Mouse (Mus musculus) limb, embryonic 13.5 days (tissue): Measurements from ENCODE around the gene Vim. TPM values are rescaled to one million over a fixed set of nuclear protein-coding genes. Genes with fewer than 3 reads are reported as not detected.

ENCODE experiments used
- ATAC-seq: fragments of 200-750 bp; cut with Nextera tagmentation; 2 replicates; pipeline ENCODE4 v1.8.0; 2017; ENCODE audit warnings: low read depth, moderate number of reproducible peaks, moderate TSS enrichment; ENCODE audit not compliant: low FRiP score
- H3K27ac ChIP-seq: fragments of 300-500 bp; sonication (generic); 2 replicates; pipeline ENCODE4 v1.5.1; 2015; ENCODE audit warnings: inconsistent platforms, mild to moderate bottlenecking, moderate library complexity
- H3K27me3 ChIP-seq: fragments of 300-500 bp; sonication (generic); 2 replicates; pipeline ENCODE4 v1.6.1; 2015; ENCODE audit warnings: mild to moderate bottlenecking, inconsistent platforms
- H3K36me3 ChIP-seq: fragments of 300-500 bp; sonication (generic); 2 replicates; pipeline ENCODE4 v1.6.1; 2015; ENCODE audit warnings: inconsistent platforms, mild to moderate bottlenecking, moderate library complexity
- H3K4me1 ChIP-seq: fragments of 300-500 bp; sonication (generic); 2 replicates; pipeline ENCODE4 v1.6.1; 2015; ENCODE audit warnings: inconsistent platforms
- H3K4me2 ChIP-seq: fragments of 300-500 bp; sonication (generic); replicated peaks from 2 replicates; pipeline ENCODE4 v1.6.1; 2015; ENCODE audit warnings: inconsistent platforms, mild to moderate bottlenecking, moderate library complexity
- H3K4me3 ChIP-seq: fragments of 300-500 bp; sonication (generic); 2 replicates; pipeline ENCODE4 v1.5.1; 2015; ENCODE audit warnings: moderate library complexity, mild to moderate bottlenecking, inconsistent platforms
- H3K9ac ChIP-seq: fragments of 300-500 bp; sonication (generic); 2 replicates; pipeline ENCODE4 v1.6.1; 2015; ENCODE audit warnings: mild to moderate bottlenecking, inconsistent platforms
- H3K9me3 ChIP-seq: fragments of 300-500 bp; sonication (generic); 2 replicates; pipeline ENCODE4 v1.6.1; 2016; ENCODE audit warnings: inconsistent platforms
- WGBS: fragments of 180-500 bp; shearing (Covaris S2); methylation state at CpG from one replicate; pipeline ENCODE4 v1.1.7; 2015; 5-methylcytosine and 5-hydroxymethylcytosine counted together
- polyA plus RNA-seq: library from polyadenylated mRNA; unstranded; fragments of >200 nt; fragmentation: Nextera tagmentation; extraction: Ambion mirVana; gene quantifications from 2 replicates; pipeline ENCODE4 v1.2.1, GENCODE M21; 2015

Vim gene
- polyA plus RNA-seq, result 863 and 871 TPM in 2 replicates

DNA sequence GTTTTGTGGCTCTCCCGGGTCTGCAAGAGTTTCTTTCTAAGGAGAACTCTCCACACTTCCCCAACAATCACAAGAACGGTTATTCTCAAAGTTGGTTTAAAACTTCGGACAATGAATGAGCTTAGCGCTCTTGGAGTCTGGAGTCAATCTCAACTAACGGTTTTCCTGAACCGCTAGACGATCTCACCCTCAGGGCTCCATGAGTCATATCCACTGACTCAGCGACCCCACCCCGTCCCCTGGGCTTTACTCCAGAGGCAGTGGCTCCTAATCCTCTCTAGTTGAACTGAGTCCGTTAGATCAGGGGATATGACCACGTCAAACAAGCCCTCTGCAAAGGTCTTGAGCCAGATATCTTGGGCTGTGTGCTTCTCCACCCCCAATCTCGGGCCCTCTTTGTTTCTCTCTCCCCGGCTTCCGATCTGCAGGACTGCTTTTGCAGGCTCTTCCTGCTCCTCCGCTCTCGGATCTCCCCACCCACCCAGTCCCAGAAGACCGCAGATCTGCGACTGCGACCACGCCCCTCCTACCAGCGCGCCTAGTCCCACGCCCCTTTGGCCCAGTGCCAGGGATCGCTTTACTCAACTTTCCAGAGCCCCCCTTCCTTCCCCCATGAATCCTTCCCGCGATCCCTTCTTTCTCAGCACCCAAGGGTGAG is at the start of gene Vim:
Vim (plus strand) TSS at position 520 of the 658 bp plus-strand sequence.
- Histone ChIP-seq H3K4me2 (peak within 1 kb of the TSS; percentile 66), H3K36me3 (peaks cover 18% of the 10 kb centered on the region), H3K4me1 (peaks cover 28% of the 10 kb centered on the region), H3K27me3 (no peaks in the 10 kb centered on the region), H3K9ac (peak within 1 kb of the TSS; percentile 92), H3K9me3 (no peaks in the 10 kb centered on the region), H3K27ac (peak within 1 kb of the TSS; percentile 95), H3K4me3 (peak within 1 kb of the TSS; percentile 85)
- peak; percentile 92 for ATAC-seq
- under 1% methylated on average over 26 of the region's 26 CpGs for whole genome bisulfite sequencing

DNA sequence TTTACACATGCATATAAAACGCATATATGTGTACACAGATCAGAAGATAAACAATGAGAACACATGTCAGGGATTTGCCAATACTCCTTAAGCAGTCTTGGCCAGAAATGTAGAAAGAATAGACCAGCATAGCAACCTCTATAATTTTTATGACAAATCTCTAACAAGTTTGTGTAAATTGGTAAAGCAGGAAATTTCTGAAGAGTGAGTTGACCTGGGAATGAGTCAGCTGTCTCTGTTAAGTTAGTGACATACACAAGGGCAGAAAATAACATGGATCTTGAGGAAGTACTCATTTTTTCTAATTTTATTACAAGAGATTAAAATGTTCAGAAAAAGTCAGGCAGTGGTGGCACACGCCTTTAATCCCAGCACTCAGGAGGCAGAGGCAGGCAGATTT is 47.5 kb upstream of the Vim start:
- H3K36me3 ChIP-seq, result no peaks in the 10 kb centered on the region
- H3K9me3 ChIP-seq, result no peaks in the 10 kb centered on the region
- H3K4me1 ChIP-seq, result no peaks in the 10 kb centered on the region
- H3K27me3 ChIP-seq, result no peaks in the 10 kb centered on the region
- ATAC-seq, result no peak
- H3K9ac ChIP-seq, result no peak overlapping the region
- no peak overlapping the region for H3K4me2 ChIP-seq
- H3K27ac ChIP-seq, result no peak overlapping the region
- H3K4me3 ChIP-seq, result no peak overlapping the region
- 87% methylated on average over 2 of the region's 2 CpGs for WGBS

DNA sequence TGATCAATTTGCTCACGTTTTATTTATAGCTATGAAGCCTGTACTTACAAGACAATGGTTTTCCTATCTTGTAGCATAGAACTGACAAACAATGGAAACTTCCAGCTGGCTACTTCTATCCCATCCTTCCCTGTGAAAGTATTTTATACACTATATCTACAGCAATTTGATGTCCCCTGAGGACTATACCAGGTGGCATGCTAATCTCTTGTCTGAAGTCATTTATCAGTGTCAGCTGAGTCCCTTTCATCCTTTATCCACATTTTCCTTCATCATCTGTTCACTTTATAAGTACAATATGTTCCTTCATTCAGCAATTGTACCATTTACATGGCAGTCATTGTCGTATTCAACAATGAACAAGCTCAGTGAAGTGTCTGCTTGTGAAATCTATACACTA is 46.6 kb upstream of the Vim start:
- H3K9ac ChIP-seq, result no peak overlapping the region
- no peak overlapping the region for H3K4me3 ChIP-seq
- no peaks in the 10 kb centered on the region for H3K9me3 ChIP-seq
- H3K4me1 ChIP-seq, result no peaks in the 10 kb centered on the region
- H3K27ac ChIP-seq, result no peak overlapping the region
- ATAC-seq, result no peak
- H3K36me3 ChIP-seq, result no peaks in the 10 kb centered on the region
- H3K27me3 ChIP-seq, result no peaks in the 10 kb centered on the region
- WGBS, result 59% methylated on average over 2 of the region's 2 CpGs
- H3K4me2 ChIP-seq, result no peak overlapping the region

DNA sequence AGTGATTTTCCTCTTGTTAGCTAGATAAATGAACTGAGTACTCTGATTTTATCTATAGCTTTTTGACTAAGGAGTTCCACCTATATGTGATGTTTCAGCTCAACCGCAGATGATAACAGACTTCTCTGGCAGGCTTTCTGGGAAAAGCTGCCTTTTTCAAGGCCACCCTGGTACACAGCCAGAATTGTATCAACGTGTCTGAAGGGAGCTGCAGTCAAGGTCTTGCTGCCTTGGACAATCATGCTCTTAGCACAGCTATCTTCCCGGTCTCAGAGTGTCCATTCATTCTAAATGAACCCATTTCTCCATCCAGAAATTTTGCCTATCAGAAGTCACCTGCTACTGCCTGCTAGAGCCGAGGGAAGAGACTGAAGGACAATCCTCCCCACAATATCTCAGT is 46.2 kb upstream of the Vim start:
- Histone ChIP-seq H3K4me3 (no peak overlapping the region), H3K36me3 (no peaks in the 10 kb centered on the region), H3K9me3 (no peaks in the 10 kb centered on the region), H3K4me2 (no peak overlapping the region), H3K4me1 (no peaks in the 10 kb centered on the region), H3K27ac (no peak overlapping the region), H3K9ac (no peak overlapping the region), H3K27me3 (no peaks in the 10 kb centered on the region)
- 81% methylated on average over 4 of the region's 4 CpGs for WGBS
- ATAC-seq, result no peak

DNA sequence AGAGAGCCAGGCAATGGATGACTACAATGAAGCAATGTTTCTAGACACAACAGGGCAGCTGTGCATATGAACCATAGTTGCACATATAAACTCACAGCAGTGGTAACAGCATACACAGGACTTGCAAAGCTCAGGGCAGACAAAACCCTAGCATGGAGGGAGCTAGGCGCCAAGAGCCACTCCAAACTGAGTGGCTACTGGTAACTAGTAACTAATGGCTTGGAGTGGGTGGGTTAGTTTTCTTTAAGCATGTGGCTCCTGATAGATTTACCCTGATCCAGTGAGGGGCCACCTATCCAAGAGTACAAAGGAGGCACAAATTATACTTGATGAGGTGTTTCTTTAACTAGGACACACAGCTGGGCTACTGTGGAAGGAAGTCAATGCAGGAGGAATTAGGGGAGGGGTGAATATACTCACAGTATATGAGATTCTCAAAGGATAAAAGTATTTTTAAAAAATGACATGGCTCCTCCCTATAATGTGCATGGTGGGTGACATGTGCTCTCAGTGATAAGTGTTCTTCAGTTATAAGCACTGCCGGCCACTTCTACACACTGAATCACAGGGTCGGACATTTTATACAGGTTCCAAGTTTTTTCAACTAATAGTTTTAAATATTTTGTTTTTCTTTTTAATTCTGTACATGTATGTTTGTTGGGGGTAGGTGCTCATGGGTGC is 44.3 kb upstream of the Vim start:
- WGBS, result 95% methylated on average over 3 of the region's 3 CpGs
- Histone ChIP-seq H3K27ac (no peak overlapping the region), H3K4me3 (no peak overlapping the region), H3K9ac (no peak overlapping the region), H3K9me3 (no peaks in the 10 kb centered on the region), H3K4me2 (no peak overlapping the region), H3K36me3 (no peaks in the 10 kb centered on the region), H3K27me3 (no peaks in the 10 kb centered on the region), H3K4me1 (no peaks in the 10 kb centered on the region)
- no peak for ATAC-seq

DNA sequence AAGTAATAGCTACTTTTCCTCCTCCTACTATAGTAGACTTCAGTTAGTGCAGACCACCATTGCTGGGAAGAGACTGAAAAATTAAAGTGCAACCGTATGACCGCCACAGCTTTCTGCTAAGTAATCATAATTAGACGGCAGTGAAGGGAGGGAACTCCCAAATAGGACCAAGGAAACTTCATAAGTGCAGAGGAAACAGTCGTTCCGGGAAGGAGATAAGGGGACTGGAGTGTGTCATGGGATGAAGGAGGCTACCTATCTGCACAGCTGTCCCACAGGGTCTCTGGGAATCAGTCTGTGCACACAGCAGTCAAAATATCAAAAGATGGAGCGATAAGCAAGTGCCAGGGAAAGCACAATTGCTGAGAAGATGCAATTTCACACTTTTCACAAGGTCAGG is 43.1 kb upstream of the Vim start:
- no peak for ATAC-seq
- Histone ChIP-seq H3K27me3 (no peaks in the 10 kb centered on the region), H3K9me3 (no peaks in the 10 kb centered on the region), H3K4me2 (no peak overlapping the region), H3K4me3 (no peak overlapping the region), H3K4me1 (no peaks in the 10 kb centered on the region), H3K27ac (no peak overlapping the region), H3K9ac (no peak overlapping the region), H3K36me3 (no peaks in the 10 kb centered on the region)
- 84% methylated on average over 6 of the region's 6 CpGs for WGBS

DNA sequence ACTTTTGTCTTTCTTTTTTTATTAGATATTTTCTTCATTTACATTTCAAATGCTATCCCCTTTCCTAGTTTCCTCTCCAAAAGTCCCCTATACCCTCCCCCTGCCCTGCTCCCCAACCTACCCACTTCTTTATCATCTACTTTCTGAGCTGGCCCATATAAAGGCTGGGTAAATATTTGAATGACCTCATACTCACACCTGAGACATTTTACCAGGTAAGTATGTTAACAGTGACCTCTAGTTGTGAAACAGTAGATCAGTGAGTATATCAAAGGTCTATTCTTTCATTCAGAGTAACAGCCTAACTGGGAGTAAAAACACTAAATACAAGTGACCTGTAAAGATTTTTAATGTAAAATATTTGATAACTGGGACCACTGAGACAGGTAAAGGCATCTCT is 37.0 kb upstream of the Vim start:
- Histone ChIP-seq H3K27ac (no peak overlapping the region), H3K27me3 (no peaks in the 10 kb centered on the region), H3K9me3 (no peaks in the 10 kb centered on the region), H3K9ac (no peak overlapping the region), H3K4me3 (no peak overlapping the region), H3K4me2 (no peak overlapping the region), H3K4me1 (no peaks in the 10 kb centered on the region), H3K36me3 (no peaks in the 10 kb centered on the region)
- ATAC-seq, result no peak

DNA sequence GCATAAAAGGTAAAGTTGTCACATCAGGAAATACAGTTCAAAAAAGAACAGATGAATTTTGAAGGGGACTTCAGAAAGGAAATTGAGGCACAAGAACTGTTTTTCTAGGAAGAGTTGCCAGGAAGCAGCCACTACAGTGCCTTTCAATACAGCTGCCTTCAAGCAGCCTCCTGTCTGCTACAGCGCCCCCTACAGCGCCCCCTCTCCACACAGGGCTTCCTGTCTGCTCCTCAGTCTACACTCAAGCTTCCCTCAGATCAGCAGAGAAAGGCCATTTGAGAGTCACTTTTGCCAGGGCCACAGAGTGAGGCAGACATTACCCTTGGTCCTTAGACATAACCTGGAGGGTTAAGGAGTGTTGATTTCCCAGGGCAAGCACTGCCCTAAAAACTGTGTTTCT is 36.0 kb upstream of the Vim start:
- no peaks in the 10 kb centered on the region for H3K9me3 ChIP-seq
- H3K27me3 ChIP-seq, result no peaks in the 10 kb centered on the region
- no peak overlapping the region for H3K4me2 ChIP-seq
- no peak overlapping the region for H3K27ac ChIP-seq
- H3K4me1 ChIP-seq, result no peaks in the 10 kb centered on the region
- no peak overlapping the region for H3K9ac ChIP-seq
- H3K36me3 ChIP-seq, result no peaks in the 10 kb centered on the region
- ATAC-seq, result no peak
- H3K4me3 ChIP-seq, result no peak overlapping the region
- WGBS, result 21% methylated on average over 2 of the region's 2 CpGs

DNA sequence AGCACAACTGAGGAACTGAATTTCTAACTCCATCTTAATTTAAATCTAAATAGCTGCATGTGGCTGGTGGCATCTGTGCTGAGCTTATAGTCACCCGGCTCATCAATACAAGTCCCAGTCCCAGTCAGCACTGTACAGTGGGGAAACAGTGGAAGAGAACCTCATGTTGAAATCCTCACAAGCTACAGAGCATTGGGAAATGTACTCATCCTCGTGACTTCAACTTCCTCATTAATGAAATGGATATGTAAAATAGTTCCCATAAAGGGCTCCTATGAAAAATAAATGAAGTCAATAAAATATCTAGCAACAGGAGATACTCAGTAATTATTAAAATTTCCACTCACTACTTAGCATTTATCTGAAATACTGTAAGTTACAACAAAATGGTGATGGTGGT is 35.5 kb upstream of the Vim start:
- H3K9ac ChIP-seq, result no peak overlapping the region
- no peaks in the 10 kb centered on the region for H3K36me3 ChIP-seq
- no peak overlapping the region for H3K27ac ChIP-seq
- 80% methylated on average over 2 of the region's 2 CpGs for WGBS
- no peak overlapping the region for H3K4me3 ChIP-seq
- no peaks in the 10 kb centered on the region for H3K27me3 ChIP-seq
- ATAC-seq, result no peak
- H3K4me2 ChIP-seq, result no peak overlapping the region
- no peaks in the 10 kb centered on the region for H3K9me3 ChIP-seq
- no peaks in the 10 kb centered on the region for H3K4me1 ChIP-seq

DNA sequence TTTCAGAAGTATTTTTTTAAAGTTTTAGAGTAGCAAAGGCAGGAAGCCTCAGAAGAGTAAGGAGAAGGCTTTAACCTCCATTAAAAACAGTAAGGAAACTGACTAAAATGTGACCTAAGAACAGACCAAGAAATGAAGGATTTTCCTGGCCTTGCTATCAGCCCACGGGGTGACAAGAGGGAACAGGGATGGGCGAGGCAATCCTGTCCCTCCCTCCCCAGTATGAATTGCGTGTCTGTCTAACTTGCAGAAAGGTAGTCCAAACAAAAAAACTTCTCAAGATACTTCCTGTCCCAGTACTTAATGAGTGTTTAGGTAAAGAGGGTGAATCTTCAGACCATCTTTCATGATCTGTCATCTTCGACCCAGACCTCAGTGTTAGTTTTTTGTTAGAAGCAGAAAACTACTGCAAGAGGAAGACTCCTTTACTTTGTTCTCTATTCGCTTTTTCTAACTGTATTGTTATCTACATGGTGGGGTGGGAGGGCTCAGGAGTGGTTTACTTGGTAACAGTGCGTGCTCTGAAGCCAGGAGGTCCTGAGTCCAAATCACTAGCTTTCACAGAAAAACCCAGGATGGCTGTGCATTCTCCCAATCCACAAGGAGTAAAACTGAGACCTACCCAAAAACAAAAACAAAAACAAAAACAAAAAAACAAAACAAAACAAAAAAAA is 34.9 kb upstream of the Vim start:
- Histone ChIP-seq H3K27ac (no peak overlapping the region), H3K27me3 (no peaks in the 10 kb centered on the region), H3K4me1 (no peaks in the 10 kb centered on the region), H3K36me3 (no peaks in the 10 kb centered on the region), H3K9ac (no peak overlapping the region), H3K4me3 (no peak overlapping the region), H3K9me3 (no peaks in the 10 kb centered on the region), H3K4me2 (no peak overlapping the region)
- no peak for ATAC-seq
- 78% methylated on average over 6 of the region's 6 CpGs for WGBS

DNA sequence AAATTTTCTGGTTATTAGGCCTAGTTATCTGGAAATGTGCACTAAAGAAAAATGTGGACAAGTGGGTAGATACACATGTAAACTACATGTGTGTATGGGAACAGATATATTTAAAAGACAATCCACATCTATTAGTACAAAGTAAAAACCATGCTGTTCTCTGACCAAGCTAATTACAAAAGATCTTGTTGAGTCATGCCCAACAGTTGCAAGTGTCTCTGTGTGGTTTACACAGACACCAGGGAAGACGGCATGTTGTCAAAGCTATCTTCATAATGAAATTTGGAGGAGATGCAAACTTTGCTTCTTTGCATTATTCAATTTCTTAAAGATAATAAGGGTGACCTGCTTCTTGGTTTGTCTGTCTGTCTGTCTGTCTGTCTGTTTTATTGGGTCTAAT is 33.9 kb upstream of the Vim start:
- 90% methylated on average over 1 of the region's 1 CpGs for WGBS
- Histone ChIP-seq H3K36me3 (no peaks in the 10 kb centered on the region), H3K4me3 (no peak overlapping the region), H3K4me1 (peaks cover 3% of the 10 kb centered on the region; the same call in 1 of the 2 replicates), H3K27ac (no peak overlapping the region), H3K4me2 (no peak overlapping the region), H3K27me3 (no peaks in the 10 kb centered on the region), H3K9me3 (no peaks in the 10 kb centered on the region), H3K9ac (no peak overlapping the region)
- no peak for ATAC-seq

DNA sequence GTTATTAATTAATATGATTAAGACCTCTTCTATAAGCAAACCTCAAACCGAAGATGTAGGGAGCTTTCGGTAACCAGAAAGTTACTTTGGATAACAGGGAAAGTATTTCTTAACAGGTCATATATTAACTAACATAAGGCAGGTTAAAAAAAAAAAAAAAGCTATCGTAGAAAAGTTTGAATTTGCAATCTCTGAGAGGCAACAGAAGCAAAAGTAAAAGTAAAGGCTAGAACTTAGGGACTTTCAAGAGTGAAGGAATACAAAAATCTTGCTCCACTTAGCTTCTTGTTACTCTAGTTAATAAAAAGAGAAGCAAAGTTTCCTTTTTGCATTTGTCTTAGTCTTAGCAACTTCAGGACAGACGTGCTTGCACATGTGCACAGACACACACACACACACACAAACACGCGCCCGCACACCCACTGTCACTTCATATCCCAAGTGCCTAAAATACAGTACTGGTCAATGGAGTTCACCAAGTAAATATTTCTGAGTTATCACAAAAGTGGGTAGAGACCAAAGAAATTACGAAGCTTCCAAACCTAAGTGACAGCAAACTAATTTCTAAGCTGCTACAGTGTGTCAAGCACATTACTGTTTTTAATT is 30.1 kb upstream of the Vim start:
- peak; percentile 41 for ATAC-seq
- peak overlapping the region; percentile 95 for H3K27ac ChIP-seq
- H3K9ac ChIP-seq, result peak overlapping the region; percentile 76
- H3K4me1 ChIP-seq, result peaks cover 6% of the 10 kb centered on the region; the same call in 1 of the 2 replicates
- peak overlapping the region; percentile 60 for H3K4me3 ChIP-seq
- WGBS, result 48% methylated on average over 8 of the region's 8 CpGs
- peak overlapping the region; percentile 67 for H3K4me2 ChIP-seq
- H3K27me3 ChIP-seq, result no peaks in the 10 kb centered on the region
- no peaks in the 10 kb centered on the region for H3K36me3 ChIP-seq
- H3K9me3 ChIP-seq, result no peaks in the 10 kb centered on the region
